ENCODE assay signal across 7 mouse cellular contexts in genomic region chr7:143748041-143748868, GRCm38 (mm10). TPM values are rescaled to one million over a fixed set of nuclear protein-coding genes. Genes with fewer than 3 reads are reported as not detected.
DNase-seq lines count a peak whose midpoint lies in the region; ATAC-seq and TF ChIP-seq lines count a peak whose summit lies in the region.

No protein-coding gene starts in this region.

- 4% methylated on average over 16 of the region's 16 CpGs for WGBS in embryonic facial prominence, embryonic 13.5 days
- WGBS in limb, embryonic 13.5 days = 2% methylated on average over 16 of the region's 16 CpGs

- no peaks in the 10 kb centered on the region for H3K9me3 ChIP-seq in embryonic facial prominence, embryonic 13.5 days
- no peaks in the 10 kb centered on the region for H3K9me3 ChIP-seq in limb, embryonic 13.5 days

- 0 out of 2 replicates have a peak overlapping the region, but pooled peaks have one; percentile 9 for H3K4me3 ChIP-seq in embryonic facial prominence, embryonic 13.5 days
- peak overlapping the region; percentile 24 for H3K4me3 ChIP-seq in limb, embryonic 13.5 days
- no peak overlapping the region for H3K4me3 ChIP-seq in myocyte

- ATAC-seq in embryonic facial prominence, embryonic 13.5 days (ENCODE audit: insufficient number of reproducible peaks, insufficient read depth, low FRiP score, low TSS enrichment, low read depth) = peak; percentile 68
- ATAC-seq in limb, embryonic 13.5 days (ENCODE audit: low FRiP score, low read depth) = peak; percentile 87

- H3K27ac ChIP-seq in embryonic facial prominence, embryonic 13.5 days = peak overlapping the region; percentile 41; the same call in 1 of the 2 replicates
- peak overlapping the region; percentile 55; the same call in 1 of the 2 replicates for H3K27ac ChIP-seq in limb, embryonic 13.5 days

- TF ChIP-seq POLR2A in myocyte (IDR thresholded peaks at IDR 0.05; ENCODE audit: insufficient read length, low read depth) = no peak

- H3K27me3 ChIP-seq in embryonic facial prominence, embryonic 13.5 days = peaks cover 3% of the 10 kb centered on the region; the same call in 1 of the 2 replicates
- no peaks in the 10 kb centered on the region for H3K27me3 ChIP-seq in limb, embryonic 13.5 days
- H3K27me3 ChIP-seq in myocyte (ENCODE audit: control insufficient read depth, insufficient read depth, insufficient read length) = no peaks in the 10 kb centered on the region

- H3K36me3 ChIP-seq in embryonic facial prominence, embryonic 13.5 days = no peaks in the 10 kb centered on the region
- no peaks in the 10 kb centered on the region for H3K36me3 ChIP-seq in limb, embryonic 13.5 days
- H3K36me3 ChIP-seq in myocyte (ENCODE audit: control insufficient read depth, insufficient read depth) = no peaks in the 10 kb centered on the region

- H3K9ac ChIP-seq in embryonic facial prominence, embryonic 13.5 days = peak overlapping the region; percentile 55; the same call in 1 of the 2 replicates
- H3K9ac ChIP-seq in limb, embryonic 13.5 days = peak overlapping the region; percentile 56

- H3ac ChIP-seq in myocyte (ENCODE audit: control insufficient read depth, insufficient read length) = no peak overlapping the region

- peaks cover 12% of the 10 kb centered on the region for H3K4me1 ChIP-seq in embryonic facial prominence, embryonic 13.5 days
- H3K4me1 ChIP-seq in limb, embryonic 13.5 days = 0 out of 2 replicates have a peak, but pooled peaks cover 6% of the 10 kb centered on the region

- DNase-seq in adrenal gland, postnatal 25 days = peak; percentile 89
- DNase-seq in heart, adult 9 months (ENCODE audit: low spot score in 2 of 2) = peak; percentile 68 to 89
- DNase-seq in kidney, adult 9 months = peak; percentile 92
- peak; percentile 65 to 85 for DNase-seq in spleen, postnatal 4 days (ENCODE audit: low spot score in 2 of 2)

- H3K79me2 ChIP-seq in myocyte (ENCODE audit: control insufficient read depth, insufficient read depth) = no peaks in the 10 kb centered on the region

- H3K4me2 ChIP-seq in embryonic facial prominence, embryonic 13.5 days = peak overlapping the region; percentile 51
- H3K4me2 ChIP-seq in limb, embryonic 13.5 days (replicated peaks) = peak overlapping the region; percentile 58
- H3K4me2 ChIP-seq in myocyte (ENCODE audit: low read depth) = peak overlapping the region; percentile 28

TF ChIP-seq in myocyte, 11 proteins besides CTCF, POLR2A, EP300 and RAD21:
- TF ChIP-seq MAX (IDR thresholded peaks at IDR 0.05; ENCODE audit: low read depth) (no peak), MYOD1 (IDR thresholded peaks at IDR 0.05; ENCODE audit: control insufficient read depth in 1 of 3, insufficient read length in 2 of 3, low read depth in 2 of 3) (peak in 2 of 3 experiments; percentile 21 to 36)

RNA-seq across cellular contexts. Expression of gene Osbpl5, which starts 8.5 kb away (rescaled TPM):
- total RNA-seq in adrenal gland, postnatal 25 days (2021) = 22.8 and 37.0 TPM in 2 replicates
- polyA plus RNA-seq in embryonic facial prominence, embryonic 13.5 days (2015; fragmentation: Nextera tagmentation; extraction: Ambion mirVana) = 37.9 and 43.6 TPM in 2 replicates
- polyA plus RNA-seq in limb, embryonic 13.5 days (2015; fragmentation: Nextera tagmentation; extraction: Ambion mirVana) = 40.0 and 43.8 TPM in 2 replicates
- 49.6 TPM for polyA plus RNA-seq in myocyte (2012; fragmentation: generic; extraction: Trizol)

RNA-seq across cellular contexts. Expression of gene Mrgprg, which starts 18.5 kb away (rescaled TPM):
- total RNA-seq in adrenal gland, postnatal 25 days (2021) = 0.27 and 0.67 TPM in 2 replicates
- not detected in 2 replicates for polyA plus RNA-seq in embryonic facial prominence, embryonic 13.5 days (2015; fragmentation: Nextera tagmentation; extraction: Ambion mirVana)
- polyA plus RNA-seq in limb, embryonic 13.5 days (2015; fragmentation: Nextera tagmentation; extraction: Ambion mirVana) = not detected in 2 replicates
- not detected for polyA plus RNA-seq in myocyte (2012; fragmentation: generic; extraction: Trizol)

RNA-seq across cellular contexts. Expression of gene Mrgpre, which starts 36.0 kb away (rescaled TPM):
- 1.4 and 2.0 TPM in 2 replicates for total RNA-seq in adrenal gland, postnatal 25 days (2021)
- polyA plus RNA-seq in embryonic facial prominence, embryonic 13.5 days (2015; fragmentation: Nextera tagmentation; extraction: Ambion mirVana) = 0.86 and 1.4 TPM in 2 replicates
- 1.5 and 1.8 TPM in 2 replicates for polyA plus RNA-seq in limb, embryonic 13.5 days (2015; fragmentation: Nextera tagmentation; extraction: Ambion mirVana)
- 1.9 TPM for polyA plus RNA-seq in myocyte (2012; fragmentation: generic; extraction: Trizol)
